Mouse (Mus musculus) bone marrow macrophage, adult 2 months (primary cell): ENCODE results near the gene Thrap3.

Source experiments
- CTCF ChIP-seq: IDR thresholded peaks from 2 replicates; pipeline ENCODE4 v1.5.1; 2012; ENCODE audit warnings: low read depth, mild to moderate bottlenecking, low read length, moderate library complexity
- POLR2A ChIP-seq: IDR thresholded peaks from 2 replicates; pipeline ENCODE4 v1.6.1; 2012; ENCODE audit warnings: mild to moderate bottlenecking, low read depth, low read length, borderline replicate concordance

- TF ChIP-seq CTCF, result no peak
- TF ChIP-seq POLR2A, result no peak
These were observed 57.2 kb downstream of the Thrap3 start for GRCm38 (mm10) chr4:126145396-126145795.
